Mouse (Mus musculus) embryonic fibroblast, embryonic 13.5 days (primary cell): ENCODE data around the gene Gm20388.

Source experiments
- CTCF ChIP-seq: IDR thresholded peaks from 2 replicates; pipeline ENCODE4 v1.5.1; 2011; ENCODE audit warnings: mild to moderate bottlenecking, control low read depth, low read length, moderate library complexity, borderline replicate concordance; ENCODE audit not compliant: insufficient read depth
- POLR2A ChIP-seq: IDR thresholded peaks from 2 replicates; pipeline ENCODE4 v1.6.1; 2011; ENCODE audit warnings: low read depth, mild to moderate bottlenecking, control low read depth, low read length, moderate library complexity

GRCm38 (mm10) chr8:120706193-120706592 is 795.6 kb downstream of the Gm20388 start:
- TF ChIP-seq CTCF (no peak), POLR2A (no peak)
